Mouse (Mus musculus): Measurements from ENCODE around the gene Dnm3. TPM values are rescaled to one million over a fixed set of nuclear protein-coding genes. Genes with fewer than 3 reads are reported as not detected.

The Dnm3 gene
- polyA plus RNA-seq, 1 experiment from 2014 or later: 8.0 TPM

DNA sequence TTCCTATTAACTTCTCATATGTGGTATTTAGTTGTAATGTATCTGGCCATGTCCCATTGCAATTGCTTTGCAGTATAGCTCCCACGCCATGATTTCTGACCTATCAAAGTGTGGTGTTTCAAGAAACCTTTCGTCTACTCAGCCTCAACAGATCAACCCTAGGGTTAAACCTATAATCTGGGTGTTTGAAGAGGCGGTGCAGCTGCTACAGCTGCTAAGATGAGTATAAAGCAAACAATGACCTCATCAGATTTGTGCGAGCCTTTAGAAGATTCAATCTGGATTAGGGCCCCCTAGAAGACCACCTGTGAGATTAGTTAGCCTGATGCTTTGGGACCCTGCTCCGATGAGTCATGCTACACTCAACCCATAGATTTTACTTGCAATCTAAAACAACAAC lies 321.0 kb downstream of the Dnm3 start:
- 0 out of 2 replicates have a peak overlapping the region, but pooled peaks have one; percentile 30 for H3K27ac ChIP-seq (replicated peaks)
- H3K27me3 ChIP-seq (replicated peaks; ENCODE audit: low read depth, poor library complexity, severe bottlenecking): no peaks in the 10 kb centered on the region
- WGBS: 81% methylated on average over 5 of the region's 5 CpGs
- H3K4me1 ChIP-seq: peaks cover 16% of the 10 kb centered on the region; the same call in 1 of the 2 replicates
- no peak overlapping the region for H3K4me3 ChIP-seq
- no peak for DNase-seq (ENCODE audit: low spot score)
- no peaks in the 10 kb centered on the region for H3K36me3 ChIP-seq (replicated peaks)
- H3K9me3 ChIP-seq: no peaks in the 10 kb centered on the region

DNA sequence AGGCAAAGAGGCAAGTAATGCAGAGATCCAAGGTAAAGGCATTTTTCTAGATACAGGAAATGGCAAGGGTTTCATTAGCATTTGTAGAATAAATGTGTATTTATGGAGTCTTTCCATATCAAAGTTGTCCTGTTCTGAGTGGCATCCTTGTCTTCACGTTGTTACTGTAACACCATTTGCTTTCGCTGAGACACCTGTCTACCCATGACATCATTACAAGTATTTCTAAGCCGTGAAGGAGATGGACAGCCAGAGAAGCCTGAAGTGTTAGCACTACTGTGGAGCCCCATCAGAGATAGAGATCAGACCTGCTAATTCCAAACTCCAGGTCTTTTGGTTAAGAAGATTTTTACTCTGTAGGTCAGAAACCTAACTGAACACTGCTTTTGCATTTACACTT lies 322.3 kb downstream of the Dnm3 start:
- H3K27me3 ChIP-seq (replicated peaks; ENCODE audit: low read depth, poor library complexity, severe bottlenecking): no peaks in the 10 kb centered on the region
- H3K4me1 ChIP-seq: peaks cover 10% of the 10 kb centered on the region; the same call in 1 of the 2 replicates
- no peak overlapping the region for H3K4me3 ChIP-seq
- no peak overlapping the region; the same call in 1 of the 2 replicates for H3K27ac ChIP-seq (replicated peaks)
- H3K9me3 ChIP-seq: no peaks in the 10 kb centered on the region
- DNase-seq (ENCODE audit: low spot score): no peak
- H3K36me3 ChIP-seq (replicated peaks): no peaks in the 10 kb centered on the region
- WGBS: 86% methylated on average over 3 of the region's 3 CpGs

DNA sequence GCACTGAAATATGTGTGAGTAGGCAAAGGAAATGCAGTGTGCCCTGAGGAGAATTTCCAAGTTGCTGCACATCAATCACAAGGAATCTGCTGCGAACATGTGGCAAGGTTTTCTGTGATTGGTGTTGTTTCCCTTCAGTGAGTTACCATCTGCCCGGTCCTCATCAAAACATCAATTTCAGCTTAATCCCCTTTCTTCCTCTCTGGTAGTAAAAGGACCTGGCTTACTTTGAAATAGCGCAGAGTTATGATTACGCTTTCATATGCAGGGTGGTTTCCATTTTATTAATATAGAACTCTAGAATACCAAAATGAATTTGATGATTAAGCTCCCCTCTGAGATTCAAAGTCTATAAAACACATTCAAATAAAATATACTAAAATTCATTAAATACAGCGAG lies 324.7 kb downstream of the Dnm3 start:
- Histone ChIP-seq H3K4me3 (no peak overlapping the region), H3K4me1 (peaks cover 5% of the 10 kb centered on the region; the same call in 1 of the 2 replicates), H3K36me3 (replicated peaks) (no peaks in the 10 kb centered on the region), H3K27me3 (replicated peaks; ENCODE audit: low read depth, poor library complexity, severe bottlenecking) (no peaks in the 10 kb centered on the region), H3K27ac (replicated peaks) (peak overlapping the region; percentile 12; the same call in 1 of the 2 replicates), H3K9me3 (no peaks in the 10 kb centered on the region)
- WGBS: 72% methylated on average over 5 of the region's 5 CpGs
- no peak for DNase-seq (ENCODE audit: low spot score)

DNA sequence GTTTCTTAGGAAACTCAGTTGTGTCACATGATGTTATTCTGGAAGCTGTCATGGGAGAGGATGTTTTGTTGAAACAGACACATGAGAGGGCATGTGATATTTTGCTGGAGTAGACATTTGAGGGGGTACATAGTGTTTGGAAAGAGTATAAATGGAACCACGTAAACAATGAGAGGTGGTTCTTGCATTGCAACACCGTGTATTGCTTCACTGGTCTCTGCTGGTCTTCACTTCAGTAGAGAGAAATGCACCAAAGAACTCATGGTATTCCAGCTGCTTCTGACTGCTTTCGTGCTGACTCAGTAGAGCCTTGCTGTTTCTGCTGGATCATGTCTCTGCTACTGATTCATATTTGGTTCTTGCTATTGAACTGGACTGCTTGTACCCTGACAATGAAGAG lies 328.1 kb downstream of the Dnm3 start:
- Histone ChIP-seq H3K4me3 (no peak overlapping the region), H3K36me3 (replicated peaks) (no peaks in the 10 kb centered on the region), H3K27ac (replicated peaks) (no peak overlapping the region), H3K4me1 (peaks cover 9% of the 10 kb centered on the region), H3K9me3 (no peaks in the 10 kb centered on the region), H3K27me3 (replicated peaks; ENCODE audit: low read depth, poor library complexity, severe bottlenecking) (no peaks in the 10 kb centered on the region)
- no peak for DNase-seq (ENCODE audit: low spot score)
- 91% methylated on average over 3 of the region's 3 CpGs for WGBS

DNA sequence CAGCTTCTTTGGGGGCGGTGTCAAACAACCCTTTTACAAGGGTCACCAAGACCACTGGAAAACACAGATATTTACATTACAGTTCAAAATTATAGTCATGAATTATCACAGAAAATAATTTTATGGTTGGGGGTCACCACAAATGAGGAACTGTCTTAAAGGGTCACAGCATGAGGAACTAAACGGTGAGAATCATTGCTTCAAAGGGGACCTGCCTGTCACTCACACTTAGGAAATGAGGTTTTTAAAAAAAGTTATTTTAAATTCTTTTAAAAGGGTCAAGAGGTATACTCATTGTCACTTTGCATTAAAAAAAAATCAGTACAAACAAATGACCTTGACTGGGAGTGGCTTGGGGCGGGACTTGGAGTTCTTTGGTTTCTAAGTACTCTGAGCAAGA lies 330.3 kb downstream of the Dnm3 start:
- Histone ChIP-seq H3K27ac (replicated peaks) (no peak overlapping the region), H3K4me3 (no peak overlapping the region), H3K9me3 (no peaks in the 10 kb centered on the region), H3K36me3 (replicated peaks) (no peaks in the 10 kb centered on the region), H3K27me3 (replicated peaks; ENCODE audit: low read depth, poor library complexity, severe bottlenecking) (no peaks in the 10 kb centered on the region), H3K4me1 (peaks cover 14% of the 10 kb centered on the region)
- WGBS: 83% methylated on average over 3 of the region's 3 CpGs
- DNase-seq (ENCODE audit: low spot score): no peak

DNA sequence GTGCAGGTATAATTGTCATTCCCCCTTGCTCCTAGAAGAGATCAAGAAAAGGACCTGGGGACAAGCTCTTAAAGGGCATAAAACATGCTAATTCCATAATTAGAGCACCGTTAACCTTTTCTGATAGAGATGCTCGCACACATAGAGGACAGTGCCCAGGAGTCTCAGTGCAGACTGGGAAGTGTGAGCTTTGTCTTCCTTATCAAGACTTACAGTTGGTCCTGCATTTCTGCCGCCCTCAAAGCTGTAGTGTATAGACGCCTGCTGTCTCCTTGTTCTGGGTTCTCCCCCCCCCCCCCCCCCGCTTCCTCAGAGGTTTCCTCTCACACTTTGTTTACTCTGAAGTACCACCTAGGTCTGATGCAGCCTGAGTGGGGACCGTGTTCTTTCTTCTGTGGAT lies 332.1 kb downstream of the Dnm3 start:
- Histone ChIP-seq H3K36me3 (replicated peaks) (no peaks in the 10 kb centered on the region), H3K9me3 (no peaks in the 10 kb centered on the region), H3K27me3 (replicated peaks; ENCODE audit: low read depth, poor library complexity, severe bottlenecking) (no peaks in the 10 kb centered on the region), H3K4me3 (no peak overlapping the region), H3K27ac (replicated peaks) (no peak overlapping the region), H3K4me1 (peaks cover 13% of the 10 kb centered on the region)
- 85% methylated on average over 6 of the region's 6 CpGs for WGBS
- no peak for DNase-seq (ENCODE audit: low spot score)

DNA sequence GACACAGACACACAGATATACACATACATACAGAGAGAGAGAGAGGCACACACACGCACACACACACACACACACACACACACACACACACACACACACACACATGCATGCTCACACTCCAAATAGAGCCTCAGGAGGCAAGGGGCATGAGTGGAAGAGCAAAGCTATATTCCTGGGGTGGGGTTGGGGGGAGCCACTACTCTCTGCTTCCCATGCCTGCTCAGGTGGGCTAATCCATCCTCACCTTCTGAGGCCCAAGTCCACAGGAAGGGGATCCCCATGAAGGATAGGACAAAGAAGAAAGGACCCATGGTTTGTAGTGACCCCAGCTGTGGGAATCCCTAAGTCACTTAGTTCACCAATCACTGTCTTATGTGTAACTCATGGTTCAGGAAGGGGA lies 332.8 kb downstream of the Dnm3 start:
- Histone ChIP-seq H3K27me3 (replicated peaks; ENCODE audit: low read depth, poor library complexity, severe bottlenecking) (no peaks in the 10 kb centered on the region), H3K9me3 (no peaks in the 10 kb centered on the region), H3K27ac (replicated peaks) (peak overlapping the region; percentile 54; the same call in 1 of the 2 replicates), H3K4me1 (peaks cover 13% of the 10 kb centered on the region), H3K36me3 (replicated peaks) (no peaks in the 10 kb centered on the region), H3K4me3 (no peak overlapping the region)
- 63% methylated on average over 1 of the region's 1 CpGs for WGBS
- no peak for DNase-seq (ENCODE audit: low spot score)

DNA sequence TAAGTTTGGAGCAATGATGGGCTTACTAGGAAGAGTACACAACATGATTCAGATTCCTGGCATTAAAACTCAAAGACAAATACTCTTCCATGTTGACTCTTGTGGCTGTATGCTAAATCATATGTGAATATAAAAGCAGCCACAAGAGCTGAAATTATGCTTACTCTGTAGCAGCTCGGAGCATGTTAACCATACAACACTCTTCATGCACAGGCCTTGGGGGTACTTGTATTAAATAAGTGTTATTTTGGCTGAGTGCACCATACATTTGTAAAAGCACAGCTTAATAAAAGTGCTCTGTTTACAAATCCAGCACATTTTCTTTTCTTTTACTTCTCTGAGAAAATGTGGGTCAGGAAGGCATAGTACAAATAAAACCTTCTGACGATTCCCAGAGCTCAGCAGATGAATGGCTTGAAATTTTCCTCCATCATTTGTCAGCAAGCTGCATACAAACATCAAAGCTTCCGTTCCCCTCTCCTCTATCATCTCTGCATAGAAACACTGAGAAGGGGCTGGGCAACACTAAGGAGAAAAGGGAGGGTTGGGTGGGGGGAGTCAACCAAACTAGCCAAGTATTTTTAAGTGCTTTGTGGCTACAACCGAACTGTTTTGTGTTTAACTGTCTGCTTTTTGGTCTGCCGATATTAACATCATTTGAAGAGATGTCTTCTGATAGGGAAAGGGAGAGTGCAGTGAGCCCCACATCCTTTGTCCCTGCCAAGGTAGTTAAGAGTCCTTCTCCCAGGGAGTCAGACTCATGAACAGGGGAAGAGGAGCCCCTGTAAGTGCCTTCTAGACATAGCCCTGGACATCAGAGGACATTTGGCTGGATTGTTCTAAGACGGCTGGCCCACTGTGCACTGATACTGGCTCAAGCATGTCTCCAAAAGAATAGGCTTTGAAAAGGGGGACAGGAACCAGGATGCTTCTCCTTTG lies 333.6 kb downstream of the Dnm3 start:
- Histone ChIP-seq H3K4me1 (peaks cover 17% of the 10 kb centered on the region), H3K27ac (replicated peaks) (peak overlapping the region; percentile 54; the same call in 1 of the 2 replicates), H3K4me3 (no peak overlapping the region), H3K36me3 (replicated peaks) (no peaks in the 10 kb centered on the region), H3K9me3 (no peaks in the 10 kb centered on the region), H3K27me3 (replicated peaks; ENCODE audit: low read depth, poor library complexity, severe bottlenecking) (no peaks in the 10 kb centered on the region)
- 74% methylated on average over 6 of the region's 6 CpGs for WGBS
- DNase-seq (ENCODE audit: low spot score): no peak

DNA sequence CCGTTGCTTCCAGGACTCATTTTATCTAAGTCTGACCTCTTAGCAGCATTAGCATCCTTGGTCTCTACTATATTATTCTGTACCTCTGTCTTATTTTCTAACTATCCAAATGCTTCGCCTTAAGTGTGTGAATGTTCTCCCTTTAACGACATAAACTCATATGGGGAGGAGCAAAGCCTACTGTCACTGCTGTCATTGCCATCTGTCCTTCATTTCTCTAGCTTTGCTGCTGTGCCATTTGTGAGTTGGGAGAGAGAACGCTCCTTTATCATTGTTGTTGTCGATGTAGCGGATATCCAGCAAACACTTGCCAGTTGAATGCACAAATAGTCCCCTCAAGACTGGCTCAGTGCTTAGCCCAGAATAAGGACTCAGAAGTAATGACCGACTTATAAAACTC lies 335.5 kb downstream of the Dnm3 start:
- H3K9me3 ChIP-seq: no peaks in the 10 kb centered on the region
- H3K36me3 ChIP-seq (replicated peaks): no peaks in the 10 kb centered on the region
- peaks cover 17% of the 10 kb centered on the region for H3K4me1 ChIP-seq
- H3K4me3 ChIP-seq: no peak overlapping the region
- H3K27me3 ChIP-seq (replicated peaks; ENCODE audit: low read depth, poor library complexity, severe bottlenecking): no peaks in the 10 kb centered on the region
- no peak for DNase-seq (ENCODE audit: low spot score)
- no peak overlapping the region for H3K27ac ChIP-seq (replicated peaks)
- 90% methylated on average over 7 of the region's 7 CpGs for WGBS

DNA sequence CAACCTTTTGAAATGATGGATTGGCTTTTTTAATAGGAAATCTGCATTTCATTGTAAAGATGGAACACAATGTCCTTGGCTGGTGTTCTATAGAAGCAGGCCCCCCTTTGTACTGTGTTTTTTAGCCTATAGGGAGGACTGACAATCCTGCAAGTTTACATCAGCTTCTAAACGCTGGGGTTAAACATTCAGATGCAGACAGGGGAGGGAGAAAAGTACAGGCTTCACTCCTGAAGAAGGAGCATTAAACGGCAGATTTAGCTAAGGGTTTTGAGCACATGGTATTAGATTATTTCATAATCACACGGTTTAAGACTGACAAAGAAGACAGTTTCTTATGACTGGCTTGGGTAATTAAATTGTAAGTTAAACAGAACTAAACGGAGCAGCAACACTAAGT lies 341.5 kb downstream of the Dnm3 start:
- no peaks in the 10 kb centered on the region for H3K36me3 ChIP-seq (replicated peaks)
- no peak overlapping the region for H3K4me3 ChIP-seq
- peaks cover 30% of the 10 kb centered on the region for H3K4me1 ChIP-seq
- no peak for DNase-seq (ENCODE audit: low spot score)
- H3K9me3 ChIP-seq: no peaks in the 10 kb centered on the region
- no peaks in the 10 kb centered on the region for H3K27me3 ChIP-seq (replicated peaks; ENCODE audit: low read depth, poor library complexity, severe bottlenecking)
- 56% methylated on average over 4 of the region's 4 CpGs for WGBS
- peak overlapping the region; percentile 66 for H3K27ac ChIP-seq (replicated peaks)

DNA sequence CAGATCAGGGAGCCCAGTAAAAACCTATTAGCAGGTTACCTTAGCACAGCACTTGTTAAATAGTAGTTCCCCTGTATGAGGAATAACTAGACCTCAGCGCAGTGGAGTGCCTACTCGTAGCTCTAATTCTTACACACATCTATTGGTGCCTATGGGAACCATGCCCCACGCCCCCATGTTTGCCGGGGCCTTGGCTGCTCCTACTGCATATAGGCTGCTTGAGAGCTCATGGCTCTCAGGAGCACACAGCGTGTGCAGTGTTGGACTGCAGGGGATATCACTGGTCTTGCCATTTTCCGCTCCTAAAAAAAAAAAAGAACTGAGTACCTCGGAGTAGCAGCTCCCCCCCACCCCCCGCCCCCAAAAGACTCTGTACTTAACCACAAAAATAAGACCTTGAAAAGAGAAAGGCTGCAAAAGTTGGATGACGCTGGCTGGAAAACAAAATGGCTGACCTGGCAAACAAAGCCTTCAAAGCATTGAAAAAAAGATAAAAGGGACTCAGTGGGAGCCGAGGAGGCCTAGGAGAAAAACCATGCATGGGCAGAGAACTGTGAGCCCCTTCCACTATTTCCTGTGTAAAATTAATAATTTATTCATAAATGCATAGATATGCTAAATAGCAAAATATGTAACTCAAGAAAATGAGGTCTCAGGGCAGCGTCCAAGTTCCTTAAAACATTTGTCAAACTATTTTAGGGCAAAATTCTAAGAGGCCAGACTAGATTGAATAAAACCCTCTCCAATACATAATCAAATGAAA lies 342.2 kb downstream of the Dnm3 start:
- Histone ChIP-seq H3K36me3 (replicated peaks) (no peaks in the 10 kb centered on the region), H3K4me3 (no peak overlapping the region), H3K9me3 (no peaks in the 10 kb centered on the region), H3K27ac (replicated peaks) (peak overlapping the region; percentile 55), H3K4me1 (peaks cover 30% of the 10 kb centered on the region), H3K27me3 (replicated peaks; ENCODE audit: low read depth, poor library complexity, severe bottlenecking) (no peaks in the 10 kb centered on the region)
- DNase-seq (ENCODE audit: low spot score): no peak
- 80% methylated on average over 11 of the region's 11 CpGs for WGBS

DNA sequence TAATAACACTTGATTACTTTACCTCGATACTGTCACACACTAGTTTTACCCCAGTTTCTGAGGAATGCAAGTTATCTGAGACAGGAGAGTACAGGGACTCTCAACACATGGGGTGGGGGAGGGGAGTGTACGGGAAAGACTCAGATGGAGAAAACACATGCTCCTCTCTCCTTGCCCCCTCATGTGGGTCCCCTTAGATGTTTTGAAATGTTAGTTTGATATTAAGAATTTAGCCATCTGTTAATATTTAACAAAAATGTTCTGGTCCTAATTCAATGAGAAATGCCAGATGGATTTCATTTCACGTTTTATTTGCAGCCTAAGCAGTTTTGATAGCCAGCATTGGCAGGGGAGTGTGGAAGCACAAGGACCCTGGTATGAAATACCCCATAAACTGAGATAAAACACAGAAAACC lies 343.2 kb downstream of the Dnm3 start:
- WGBS: 49% methylated on average over 3 of the region's 3 CpGs
- no peak overlapping the region for H3K4me3 ChIP-seq
- H3K36me3 ChIP-seq (replicated peaks): no peaks in the 10 kb centered on the region
- DNase-seq (ENCODE audit: low spot score): peak; percentile 45
- H3K27me3 ChIP-seq (replicated peaks; ENCODE audit: low read depth, poor library complexity, severe bottlenecking): no peaks in the 10 kb centered on the region
- no peak overlapping the region; the same call in 1 of the 2 replicates for H3K27ac ChIP-seq (replicated peaks)
- no peaks in the 10 kb centered on the region for H3K9me3 ChIP-seq
- peaks cover 30% of the 10 kb centered on the region for H3K4me1 ChIP-seq

All from embryonic facial prominence, embryonic 10.5 days (tissue).